ENCODE assay signal across 9 mouse cellular contexts in the genomic region with DNA sequence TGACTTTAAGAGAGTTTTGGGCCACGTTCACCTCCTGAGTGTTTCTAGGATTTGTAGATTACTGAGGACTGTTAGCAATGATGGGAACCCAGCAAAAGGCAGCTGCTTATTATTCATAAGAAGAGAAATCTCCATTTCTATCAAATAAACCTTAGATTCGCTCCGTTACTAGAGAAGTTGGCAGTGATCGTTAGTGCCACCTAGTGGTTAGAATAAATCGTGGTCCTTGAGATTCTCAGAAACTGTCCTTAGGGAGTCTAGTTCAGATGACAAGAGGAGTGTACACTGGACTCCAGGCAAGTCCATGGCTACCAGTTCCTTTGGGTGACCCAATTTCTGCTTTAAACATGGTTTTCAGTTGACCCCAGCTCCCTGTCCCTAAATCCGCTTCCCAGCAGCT. TPM values are rescaled to one million over a fixed set of nuclear protein-coding genes. Genes with fewer than 3 reads are reported as not detected.
A peak's percentile ranks its signal among the peaks of the same experiment; 100 is the strongest.
DNase-seq lines count a peak whose midpoint lies in the region; ATAC-seq and TF ChIP-seq lines count a peak whose summit lies in the region.
"Had no signal": no experiment of that assay in that cellular context is flagged by ENCODE, and none has a peak within 500 bp of the region (broad histone marks: within the 10 kb centered on the region; RNA-seq: fewer than 3 reads in every experiment).

No protein-coding gene starts in this region.

- DNase-seq in heart, adult 18-20 months, result peak; percentile 28 to 64
- no peak for DNase-seq in heart, embryonic 10.5 days (ENCODE audit: low spot score)
- peak; percentile 16 for DNase-seq in ovary, postnatal 14 days (ENCODE audit: low spot score)
- no peak for DNase-seq in ovary, postnatal 36 days (ENCODE audit: low spot score)
- DNase-seq in hindlimb bud, embryonic 11.5 days (ENCODE audit: extremely low spot score, low read depth, low spot score), result peak; percentile 53
- DNase-seq in yolk sac, embryonic 10.5 days (ENCODE audit: low spot score), result no peak

- WGBS in heart, embryonic 10.5 days, result 34% methylated on average over 6 of the region's 6 CpGs

- H3K9me3 ChIP-seq in heart, embryonic 10.5 days, result no peaks in the 10 kb centered on the region
- H3K9me3 ChIP-seq: stomach, embryonic 15.5 days had no signal

- H3K27me3 ChIP-seq in heart, embryonic 10.5 days (ENCODE audit: insufficient read depth, poor library complexity, severe bottlenecking), result no peaks in the 10 kb centered on the region
- H3K27me3 ChIP-seq: stomach, embryonic 15.5 days had no signal

- H3K4me3 ChIP-seq in heart, embryonic 10.5 days, result no peak overlapping the region
- H3K4me3 ChIP-seq in cortical plate, adult 2 months (ENCODE audit: insufficient read depth, low read length), result no peak overlapping the region
- H3K4me3 ChIP-seq: stomach, embryonic 15.5 days had no signal

- peaks cover 26% of the 10 kb centered on the region; the same call in 1 of the 2 replicates for H3K4me1 ChIP-seq in heart, embryonic 10.5 days
- H3K4me1 ChIP-seq in cortical plate, adult 2 months (ENCODE audit: control insufficient read depth, insufficient read depth, low read length), result peaks cover 6% of the 10 kb centered on the region
- H3K4me1 ChIP-seq: stomach, embryonic 15.5 days had no signal

- TF ChIP-seq CTCF in cortical plate, adult 2 months (IDR thresholded peaks at IDR 0.05; ENCODE audit: extremely low read depth, insufficient read depth, low read length), result peak; percentile 49

- no peak for TF ChIP-seq POLR2A in cortical plate, adult 2 months (IDR thresholded peaks at IDR 0.05; ENCODE audit: extremely low read depth, insufficient read depth, low read length)

- H3K36me3 ChIP-seq in heart, embryonic 10.5 days, result 0 out of 2 replicates have a peak, but pooled peaks cover 3% of the 10 kb centered on the region
- H3K36me3 ChIP-seq: stomach, embryonic 15.5 days had no signal

- H3K27ac ChIP-seq in heart, embryonic 10.5 days, result no peak overlapping the region
- H3K27ac ChIP-seq in cortical plate, adult 2 months (ENCODE audit: insufficient read depth, low read length), result no peak overlapping the region
- H3K27ac ChIP-seq: stomach, embryonic 15.5 days had no signal

- ATAC-seq in erythroblast, adult 5-6 weeks (replicated peaks; ENCODE audit: low FRiP score, poor library complexity, severe bottlenecking), result no peak

RNA-seq across cellular contexts. Expression of gene Dst, which starts 58.3 kb away (rescaled TPM):
- 100 to 1,000 TPM; 378 TPM for total RNA-seq in heart, adult 18-20 months (2021)
- 15.0 and 16.2 TPM in 2 replicates for polyA plus RNA-seq in heart, embryonic 10.5 days (2016; fragmentation: Nextera tagmentation; extraction: Ambion mirVana)
- polyA plus RNA-seq in cortical plate, adult 2 months (2012; rRNA removed), result 88.5 TPM in 2 replicates
- 0.63 and 9.2 TPM in 2 replicates for total RNA-seq in erythroblast, adult 5-6 weeks (2015; ENCODE audit: low replicate concordance)
- total RNA-seq in erythroblast, adult 5-6 weeks (2017; ENCODE audit: low replicate concordance), result 1.8 and 7.0 TPM in 2 replicates

RNA-seq across cellular contexts. Expression of gene Bend6, which starts 58.7 kb away (rescaled TPM):
- total RNA-seq in heart, adult 18-20 months (2021), result 1 to 10 TPM; 1.9 to 2.0 TPM
- 2.6 and 2.9 TPM in 2 replicates for polyA plus RNA-seq in heart, embryonic 10.5 days (2016; fragmentation: Nextera tagmentation; extraction: Ambion mirVana)
- polyA plus RNA-seq in cortical plate, adult 2 months (2012; rRNA removed), result 146 and 157 TPM in 2 replicates
- not detected in 2 replicates for total RNA-seq in erythroblast, adult 5-6 weeks (2015; ENCODE audit: low replicate concordance)
- total RNA-seq in erythroblast, adult 5-6 weeks (2017; ENCODE audit: low replicate concordance), result 5.5 TPM in 1 of 2 replicates, not detected in the other

Comparison
In these comparisons a context has a peak if more than half of its experiments do, and no peak if none do; other contexts are left out.
1. DNase-seq: peak in heart, adult 18-20 months (2 of 2), ovary, postnatal 14 days (single experiment) and hindlimb bud, embryonic 11.5 days (single experiment); none in heart, embryonic 10.5 days (single experiment), ovary, postnatal 36 days (single experiment) and yolk sac, embryonic 10.5 days (single experiment).
2. RNA of gene Dst, which starts 58.3 kb away (total RNA-seq): 378 TPM in heart, adult 18-20 months; 0.63 to 9.2 TPM in erythroblast, adult 5-6 weeks; every median in the first group is over 10 times any median in the second.